Mouse (Mus musculus) stomach, embryonic 16.5 days (tissue): ENCODE measurements around the gene Rps4x. TPM values are rescaled to one million over a fixed set of nuclear protein-coding genes. Genes with fewer than 3 reads are reported as not detected.
"Not testable (repeated sequence)": the region's sequence is repeated elsewhere in the genome, so short reads cannot be mapped to it uniquely, and the experiment has no call there.

Experiments
- ATAC-seq: fragments of 200-750 bp; cut with Nextera tagmentation; 2 replicates; pipeline ENCODE4 v1.8.0; 2017; ENCODE audit warnings: moderate number of reproducible peaks, moderate TSS enrichment; ENCODE audit not compliant: insufficient read depth, low FRiP score
- H3K27ac ChIP-seq: fragments of 300-500 bp; sonication (generic); 2 replicates; pipeline ENCODE4 v1.5.1; 2014; ENCODE audit warnings: low read length
- H3K27me3 ChIP-seq: fragments of 300-500 bp; sonication (generic); 2 replicates; pipeline ENCODE4 v1.6.1; 2014; ENCODE audit warnings: low read length, control low read depth, mixed read lengths; ENCODE audit not compliant: control insufficient read depth, insufficient read depth
- H3K36me3 ChIP-seq: fragments of 300-500 bp; sonication (generic); 2 replicates; pipeline ENCODE4 v1.6.1; 2014; ENCODE audit warnings: low read length; ENCODE audit not compliant: control insufficient read depth, insufficient read depth
- H3K4me1 ChIP-seq: fragments of 300-500 bp; sonication (generic); 2 replicates; pipeline ENCODE4 v1.6.1; 2014; ENCODE audit warnings: low read length, control low read depth, mixed read lengths; ENCODE audit not compliant: control insufficient read depth, insufficient read depth
- H3K4me2 ChIP-seq: fragments of 300-500 bp; sonication (generic); 2 replicates; pipeline ENCODE4 v1.6.1; 2014; ENCODE audit warnings: low read depth, low read length, mixed read lengths
- H3K4me3 ChIP-seq: fragments of 300-500 bp; sonication (generic); replicated peaks from 2 replicates; pipeline ENCODE4 v1.5.1; 2014; ENCODE audit warnings: mild to moderate bottlenecking, low read length
- H3K9ac ChIP-seq: fragments of 300-500 bp; sonication (generic); 2 replicates; pipeline ENCODE4 v1.6.1; 2014; ENCODE audit warnings: low read length
- H3K9me3 ChIP-seq: fragments of 300-500 bp; sonication (generic); replicated peaks from 2 replicates; pipeline ENCODE4 v1.6.1; 2016; ENCODE audit warnings: low read length, control low read depth; ENCODE audit not compliant: control insufficient read depth
- WGBS: fragments of 180-500 bp; shearing (Covaris S2); extraction: QIAGEN DNeasy Blood & Tissue Kit; methylation state at CpG from one replicate; pipeline ENCODE4 v1.1.7; 2014; 5-methylcytosine and 5-hydroxymethylcytosine counted together
- polyA plus RNA-seq: library from polyadenylated mRNA; unstranded; fragments of >200 nt; fragmentation: Nextera tagmentation; extraction: Ambion mirVana; gene quantifications from 2 replicates; pipeline ENCODE4 v1.2.1, GENCODE M21; 2015

Gene Rps4x
- 670 and 719 TPM in 2 replicates for polyA plus RNA-seq

GRCm38 (mm10) chrX:102188712-102189497 is at the start of gene Rps4x:
TSS of gene Rps4x (minus strand) at chrX:102189394.
- peak within 1 kb of the TSS; percentile 85 for H3K9ac ChIP-seq
- H3K9me3 ChIP-seq = no peaks in the 10 kb centered on the region
- peak within 1 kb of the TSS; percentile 79 for H3K27ac ChIP-seq
- H3K4me1 ChIP-seq = no peaks in the 10 kb centered on the region
- H3K27me3 ChIP-seq = no peaks in the 10 kb centered on the region; the same call in 1 of the 2 replicates
- H3K4me3 ChIP-seq = peak within 1 kb of the TSS; percentile 63
- no peaks in the 10 kb centered on the region for H3K36me3 ChIP-seq
- ATAC-seq = peak; percentile 89
- H3K4me2 ChIP-seq = peak within 1 kb of the TSS; percentile 65
- 15% methylated on average over 37 of the region's 37 CpGs for WGBS

GRCm38 (mm10) chrX:102219126-102219525 is 29.9 kb upstream of the Rps4x start:
- Histone ChIP-seq H3K9me3 (no peaks in the 10 kb centered on the region), H3K27me3 (no peaks in the 10 kb centered on the region), H3K4me3 (no peak overlapping the region), H3K27ac (no peak overlapping the region), H3K4me1 (no peaks in the 10 kb centered on the region), H3K9ac (no peak overlapping the region), H3K4me2 (no peak overlapping the region), H3K36me3 (no peaks in the 10 kb centered on the region)
- ATAC-seq = no peak
- 25% methylated on average over 1 of the region's 1 CpGs for WGBS

GRCm38 (mm10) chrX:102215356-102215755 is 26.2 kb upstream of the Rps4x start:
- not testable (repeated sequence) for H3K4me1 ChIP-seq, H3K36me3 ChIP-seq, H3K4me3 ChIP-seq, H3K27ac ChIP-seq, ATAC-seq, H3K4me2 ChIP-seq, H3K27me3 ChIP-seq, H3K9me3 ChIP-seq, H3K9ac ChIP-seq
- WGBS = 53% methylated on average over 9 of the region's 9 CpGs

- no peak overlapping the region for H3K27ac ChIP-seq
- no peaks in the 10 kb centered on the region for H3K4me1 ChIP-seq
- no peaks in the 10 kb centered on the region for H3K9me3 ChIP-seq
- WGBS = 73% methylated on average over 1 of the region's 1 CpGs
- no peak for ATAC-seq
- H3K27me3 ChIP-seq = no peaks in the 10 kb centered on the region; the same call in 1 of the 2 replicates
- H3K4me2 ChIP-seq = no peak overlapping the region
- no peaks in the 10 kb centered on the region for H3K36me3 ChIP-seq
- H3K9ac ChIP-seq = no peak overlapping the region
- H3K4me3 ChIP-seq = no peak overlapping the region
These were observed 1.6 kb upstream of the Rps4x start for GRCm38 (mm10) chrX:102190840-102191239.

GRCm38 (mm10) chrX:102189581-102189980 is 387 bp upstream of the Rps4x start:
- peak overlapping the region; percentile 63; the same call in 1 of the 2 replicates for H3K4me3 ChIP-seq
- no peak overlapping the region for H3K27ac ChIP-seq
- 0 out of 2 replicates have a peak overlapping the region, but pooled peaks have one; percentile 12 for H3K4me2 ChIP-seq
- 47% methylated on average over 5 of the region's 5 CpGs for WGBS
- no peak for ATAC-seq
- no peaks in the 10 kb centered on the region for H3K36me3 ChIP-seq
- no peaks in the 10 kb centered on the region for H3K9me3 ChIP-seq
- H3K4me1 ChIP-seq = no peaks in the 10 kb centered on the region
- no peaks in the 10 kb centered on the region; the same call in 1 of the 2 replicates for H3K27me3 ChIP-seq
- peak overlapping the region; percentile 31; the same call in 1 of the 2 replicates for H3K9ac ChIP-seq

- Histone ChIP-seq H3K4me1 (no peaks in the 10 kb centered on the region), H3K27ac (no peak overlapping the region), H3K36me3 (no peaks in the 10 kb centered on the region), H3K27me3 (no peaks in the 10 kb centered on the region; the same call in 1 of the 2 replicates), H3K4me2 (peak overlapping the region; percentile 65), H3K9me3 (no peaks in the 10 kb centered on the region), H3K9ac (peak overlapping the region; percentile 85), H3K4me3 (peak overlapping the region; percentile 63)
- WGBS = 30% methylated on average over 11 of the region's 11 CpGs
- no peak for ATAC-seq
These were observed 2.0 kb downstream of the Rps4x start for GRCm38 (mm10) chrX:102187023-102187699.

- no peak overlapping the region for H3K27ac ChIP-seq
- H3K4me1 ChIP-seq = no peaks in the 10 kb centered on the region
- H3K9me3 ChIP-seq = no peaks in the 10 kb centered on the region
- H3K4me2 ChIP-seq = no peak overlapping the region
- H3K9ac ChIP-seq = no peak overlapping the region
- no peaks in the 10 kb centered on the region for H3K36me3 ChIP-seq
- no peak overlapping the region for H3K4me3 ChIP-seq
- no peak for ATAC-seq
- peaks cover 3% of the 10 kb centered on the region; the same call in 1 of the 2 replicates for H3K27me3 ChIP-seq
These were observed 6.6 kb downstream of the Rps4x start for GRCm38 (mm10) chrX:102182575-102182974.

- Histone ChIP-seq H3K9ac (no peak overlapping the region), H3K27me3 (peaks cover 1% of the 10 kb centered on the region; the same call in 1 of the 2 replicates), H3K36me3 (no peaks in the 10 kb centered on the region), H3K27ac (no peak overlapping the region), H3K4me2 (no peak overlapping the region), H3K9me3 (no peaks in the 10 kb centered on the region), H3K4me3 (no peak overlapping the region), H3K4me1 (no peaks in the 10 kb centered on the region)
- ATAC-seq = no peak
- WGBS = 86% methylated on average over 5 of the region's 5 CpGs
These were observed 13.5 kb downstream of the Rps4x start for GRCm38 (mm10) chrX:102175538-102176287.
